Mouse (Mus musculus): ENCODE measurements around the gene Clcn1. TPM values are rescaled to one million over a fixed set of nuclear protein-coding genes. Genes with fewer than 3 reads are reported as not detected.

The Clcn1 gene
- total RNA-seq (2014; fragmentation: Nextera tagmentation): not detected in 2 replicates
- total RNA-seq (2017): not detected in 2 replicates

GRCm38 (mm10) chr6:42286448-42286847 lies at the start of gene Clcn1:
Clcn1 (plus strand) TSS chr6:42286685.
- no peak for ATAC-seq (replicated peaks; ENCODE audit: low FRiP score, low TSS enrichment, poor library complexity, severe bottlenecking)

GRCm38 (mm10) chr6:42237276-42237805 lies 49.1 kb upstream of the Clcn1 start:
- no peak for ATAC-seq (replicated peaks; ENCODE audit: low FRiP score, low TSS enrichment, poor library complexity, severe bottlenecking)

- ATAC-seq (replicated peaks; ENCODE audit: low FRiP score, low TSS enrichment, poor library complexity, severe bottlenecking): no peak
Measured at GRCm38 (mm10) chr6:42241311-42242045, 45.0 kb upstream of the Clcn1 start.

GRCm38 (mm10) chr6:42245711-42246353 lies 40.7 kb upstream of the Clcn1 start, which contains the start of gene Gstk1:
Gstk1 (plus strand) TSS chr6:42245935.
- peak; percentile 99 for ATAC-seq (replicated peaks; ENCODE audit: low FRiP score, low TSS enrichment, poor library complexity, severe bottlenecking)

DNA sequence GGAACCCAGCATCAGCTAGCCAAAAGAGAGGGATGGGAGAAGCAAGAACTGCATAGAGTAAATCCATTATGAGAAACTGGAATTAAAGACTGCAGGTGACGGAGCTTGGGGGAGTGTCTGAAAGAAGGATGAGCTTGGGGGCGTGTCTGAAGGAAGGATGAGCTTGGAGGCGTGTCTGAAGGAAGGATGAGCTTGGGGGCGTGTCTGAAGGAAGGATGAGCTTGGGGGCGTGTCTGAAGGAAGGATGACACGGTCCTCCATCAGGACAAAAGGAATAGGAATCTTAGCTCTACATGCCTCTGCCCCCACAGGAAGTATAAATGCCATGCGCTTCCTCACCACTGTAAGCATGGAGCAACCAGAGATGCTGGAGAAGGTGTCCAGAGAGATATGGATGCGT lies 39.3 kb upstream of the Clcn1 start:
- ATAC-seq (replicated peaks; ENCODE audit: low FRiP score, low TSS enrichment, poor library complexity, severe bottlenecking): no peak

- no peak for ATAC-seq (replicated peaks; ENCODE audit: low FRiP score, low TSS enrichment, poor library complexity, severe bottlenecking)
Measured at GRCm38 (mm10) chr6:42247981-42248380, 38.5 kb upstream of the Clcn1 start.

DNA sequence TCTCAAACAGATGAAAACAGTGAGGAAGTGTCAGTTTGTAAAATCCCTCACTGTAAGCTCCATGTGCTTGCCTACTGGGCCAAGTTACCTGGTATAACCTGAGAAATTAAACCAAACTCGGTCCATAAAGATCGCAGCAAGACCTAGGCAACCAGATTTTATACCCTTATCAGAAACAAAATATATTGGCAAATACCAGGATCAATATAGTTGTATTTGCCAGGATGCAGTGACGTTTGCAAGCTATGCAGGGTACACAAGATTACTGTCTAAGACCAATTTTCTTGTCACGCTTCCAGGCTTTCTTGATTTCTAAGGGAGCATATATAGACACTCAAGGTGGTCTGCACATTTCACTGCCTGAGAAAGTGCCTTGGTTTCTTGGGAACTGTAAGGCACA lies 34.7 kb upstream of the Clcn1 start:
- ATAC-seq (replicated peaks; ENCODE audit: low FRiP score, low TSS enrichment, poor library complexity, severe bottlenecking): no peak

- no peak for ATAC-seq (replicated peaks; ENCODE audit: low FRiP score, low TSS enrichment, poor library complexity, severe bottlenecking)
Measured at GRCm38 (mm10) chr6:42253103-42253502, 33.4 kb upstream of the Clcn1 start.

DNA sequence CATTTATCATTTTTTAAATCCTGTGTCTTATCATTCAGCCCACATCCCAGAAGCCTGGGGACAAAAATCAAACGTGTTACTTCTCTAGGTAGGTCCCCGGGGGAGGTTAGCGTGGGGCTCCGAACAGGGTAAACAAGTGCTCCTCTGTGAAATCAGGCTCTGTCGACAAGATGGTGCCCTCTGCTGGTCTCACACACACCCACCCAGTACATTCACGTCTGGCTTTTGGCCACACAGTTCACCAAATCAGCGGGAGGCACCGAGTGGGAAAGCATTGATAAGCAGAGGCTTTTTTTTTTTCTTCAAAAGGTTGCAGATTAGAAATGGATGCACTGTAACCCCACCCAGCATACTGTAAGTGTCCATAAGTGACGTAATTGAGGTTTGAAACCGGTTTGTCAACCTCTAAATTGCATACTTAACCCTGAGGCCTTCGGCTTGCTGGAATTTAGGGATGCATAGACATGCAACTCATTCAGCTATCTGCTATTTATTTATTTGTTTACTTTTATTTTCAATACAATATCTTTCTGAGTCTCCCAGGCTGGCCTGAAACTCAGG lies 29.1 kb upstream of the Clcn1 start:
- peak; percentile 97 for ATAC-seq (replicated peaks; ENCODE audit: low FRiP score, low TSS enrichment, poor library complexity, severe bottlenecking)

DNA sequence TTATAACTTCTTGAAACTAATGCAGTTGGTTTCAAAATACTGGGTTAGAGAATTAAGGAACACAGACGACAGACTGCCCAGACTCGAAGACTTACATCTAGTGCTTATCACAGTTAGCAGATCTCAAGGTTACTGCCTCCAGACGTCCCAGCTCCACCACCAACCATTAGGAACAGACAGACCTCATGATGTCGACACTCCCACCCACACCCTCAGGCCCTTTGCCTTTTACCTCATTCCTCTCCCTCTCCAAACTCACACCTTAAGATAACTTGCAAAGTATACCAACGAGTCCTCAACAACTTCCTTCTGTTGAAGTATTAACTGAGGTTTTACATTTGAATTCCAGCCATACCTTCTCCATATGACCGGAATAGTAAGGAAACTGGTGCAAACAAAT lies 26.1 kb upstream of the Clcn1 start:
- ATAC-seq (replicated peaks; ENCODE audit: low FRiP score, low TSS enrichment, poor library complexity, severe bottlenecking): no peak

- no peak for ATAC-seq (replicated peaks; ENCODE audit: low FRiP score, low TSS enrichment, poor library complexity, severe bottlenecking)
Measured at GRCm38 (mm10) chr6:42261524-42262170, 24.8 kb upstream of the Clcn1 start, which contains the start of gene Tmem139. Tmem139 (plus strand) TSS chr6:42261970.

GRCm38 (mm10) chr6:42264626-42265312 lies 21.7 kb upstream of the Clcn1 start, which contains the start of gene Casp2:
Casp2 (plus strand) TSS chr6:42264985.
- ATAC-seq (replicated peaks; ENCODE audit: low FRiP score, low TSS enrichment, poor library complexity, severe bottlenecking): peak; percentile 93

DNA sequence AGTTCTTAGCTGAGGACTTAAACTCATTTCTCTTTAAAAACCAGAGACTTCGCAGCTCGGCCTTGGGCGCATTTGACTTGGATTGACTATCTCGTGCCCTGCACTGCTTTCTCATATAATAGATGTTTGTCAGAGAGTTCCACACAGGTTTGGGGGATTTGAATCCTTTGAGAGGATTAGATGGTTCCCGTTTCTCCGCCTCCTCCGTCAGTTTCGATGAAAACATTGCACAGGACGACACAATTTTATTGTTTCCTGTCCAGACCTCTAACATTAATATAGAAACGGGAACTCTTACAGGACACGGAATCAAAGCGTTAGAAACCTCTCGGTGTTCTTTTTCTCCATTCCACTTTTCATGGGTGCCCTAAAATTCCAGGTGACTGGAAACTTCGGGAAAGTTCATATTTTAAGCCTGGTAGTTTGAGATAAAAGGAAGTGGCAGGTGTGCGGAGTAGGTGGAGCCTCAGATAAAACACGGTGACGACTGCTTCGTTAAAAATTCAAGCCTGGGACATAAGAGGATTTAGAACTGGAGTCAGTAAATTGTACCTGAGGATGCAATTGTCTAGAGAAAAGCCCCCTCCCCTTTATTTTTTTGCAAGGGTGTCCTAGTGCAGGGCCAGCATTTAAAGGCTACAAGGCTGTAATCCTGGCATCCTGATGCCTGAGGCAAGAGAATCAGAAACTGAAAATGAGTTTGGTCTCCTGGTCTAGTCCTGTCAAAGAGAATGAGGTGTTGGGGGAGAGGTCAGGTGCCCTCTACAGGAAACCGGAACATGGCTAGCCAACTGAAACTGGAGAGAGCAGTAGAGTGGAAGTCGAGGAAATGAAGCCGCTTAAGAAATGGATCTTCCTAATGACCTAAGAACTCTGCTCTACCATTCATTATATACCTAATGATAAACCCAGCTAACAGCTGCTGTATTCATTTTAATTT lies 20.8 kb upstream of the Clcn1 start:
- ATAC-seq (replicated peaks; ENCODE audit: low FRiP score, low TSS enrichment, poor library complexity, severe bottlenecking): peak; percentile 37; the same call in 1 of the 2 replicates

- ATAC-seq (replicated peaks; ENCODE audit: low FRiP score, low TSS enrichment, poor library complexity, severe bottlenecking): no peak
Measured at GRCm38 (mm10) chr6:42270817-42271216, 15.7 kb upstream of the Clcn1 start.

DNA sequence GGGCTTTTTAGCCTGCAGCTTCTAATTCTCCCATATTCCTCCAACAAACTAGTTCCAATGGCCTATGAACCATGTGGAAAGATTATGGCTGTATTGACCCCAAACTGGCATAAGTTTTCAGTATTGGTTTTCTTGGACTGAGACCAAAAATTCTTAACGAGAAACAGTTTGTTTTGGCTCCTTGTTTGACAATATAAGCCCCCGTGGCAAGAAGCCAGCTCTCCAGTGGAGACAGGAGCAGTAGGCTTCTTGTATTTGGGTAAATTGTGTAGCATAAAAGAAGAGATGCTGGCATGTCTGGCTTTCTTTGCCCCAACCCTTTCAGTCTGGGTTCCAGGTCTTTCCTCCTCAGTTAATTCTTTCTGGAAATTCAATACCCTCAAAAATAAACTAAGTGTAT lies 10.3 kb upstream of the Clcn1 start:
- no peak for ATAC-seq (replicated peaks; ENCODE audit: low FRiP score, low TSS enrichment, poor library complexity, severe bottlenecking)

- ATAC-seq (replicated peaks; ENCODE audit: low FRiP score, low TSS enrichment, poor library complexity, severe bottlenecking): no peak
Measured at GRCm38 (mm10) chr6:42282865-42283528, 3.5 kb upstream of the Clcn1 start.

- ATAC-seq (replicated peaks; ENCODE audit: low FRiP score, low TSS enrichment, poor library complexity, severe bottlenecking): no peak
Measured at GRCm38 (mm10) chr6:42287562-42287961, 1.1 kb downstream of the Clcn1 start.

- no peak for ATAC-seq (replicated peaks; ENCODE audit: low FRiP score, low TSS enrichment, poor library complexity, severe bottlenecking)
Measured at GRCm38 (mm10) chr6:42293327-42293726, 6.8 kb downstream of the Clcn1 start.

Measured in megakaryocyte-erythroid progenitor cell, adult 5-6 weeks (primary cell).